Mouse (Mus musculus): ENCODE data around the gene Hydin. TPM values are rescaled to one million over a fixed set of nuclear protein-coding genes. Genes with fewer than 3 reads are reported as not detected.

The Hydin gene
- polyA plus RNA-seq, 1 experiment from 2014 or later, result 0.89 TPM

DNA sequence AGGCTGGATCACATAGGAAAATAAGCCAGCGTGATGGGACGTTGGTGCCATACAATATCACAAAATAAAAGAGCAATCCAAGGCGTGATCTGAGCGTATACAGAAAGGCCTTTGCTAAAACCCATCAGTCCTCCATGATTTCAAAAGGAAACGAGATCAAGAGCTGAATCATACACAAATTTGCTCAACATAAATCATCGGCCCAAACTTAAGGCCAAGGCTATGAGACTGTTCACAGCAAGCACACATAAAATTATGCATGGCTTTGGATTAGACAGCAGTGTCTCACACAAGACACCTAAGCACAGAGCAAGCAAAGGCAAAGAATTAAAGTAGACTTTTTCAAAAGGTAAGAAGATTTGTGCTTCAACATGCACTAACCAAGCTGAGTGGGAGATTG, 133.8 kb downstream of the Hydin start:
- no peak overlapping the region for H3K4me3 ChIP-seq (replicated peaks)
- no peak overlapping the region for H3K4me2 ChIP-seq (replicated peaks)
- H3K4me1 ChIP-seq, result no peaks in the 10 kb centered on the region
- no peaks in the 10 kb centered on the region for H3K27me3 ChIP-seq
- H3K9me3 ChIP-seq (replicated peaks), result no peaks in the 10 kb centered on the region
- no peak for ATAC-seq (ENCODE audit: insufficient number of reproducible peaks, low FRiP score, low TSS enrichment, low read depth)
- no peaks in the 10 kb centered on the region for H3K36me3 ChIP-seq
- 88% methylated on average over 6 of the region's 6 CpGs for WGBS
- H3K27ac ChIP-seq (replicated peaks), result no peak overlapping the region
- H3K9ac ChIP-seq, result no peak overlapping the region

DNA sequence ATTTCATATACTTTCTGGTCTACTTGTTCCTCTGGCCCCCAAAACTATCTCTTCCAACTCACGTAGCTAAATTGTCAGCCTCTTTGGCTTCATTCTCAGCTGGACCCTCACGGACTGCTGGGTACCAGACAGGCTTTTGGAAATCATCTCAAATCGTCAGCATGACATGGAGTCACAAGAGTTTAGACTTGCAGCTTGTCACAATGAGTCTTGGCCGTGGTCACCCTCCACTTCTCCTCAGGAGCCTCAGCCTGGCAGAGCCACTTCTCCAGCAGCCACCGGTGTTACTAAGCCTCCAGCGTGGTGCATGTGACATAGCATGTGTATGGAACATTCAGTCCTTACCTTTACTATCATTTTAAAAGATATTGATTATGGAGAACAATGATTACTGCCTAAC, 135.5 kb downstream of the Hydin start:
- Histone ChIP-seq H3K27ac (replicated peaks) (no peak overlapping the region), H3K4me3 (replicated peaks) (no peak overlapping the region), H3K9me3 (replicated peaks) (no peaks in the 10 kb centered on the region), H3K9ac (no peak overlapping the region), H3K27me3 (no peaks in the 10 kb centered on the region), H3K4me1 (no peaks in the 10 kb centered on the region), H3K4me2 (replicated peaks) (no peak overlapping the region), H3K36me3 (no peaks in the 10 kb centered on the region)
- WGBS, result 73% methylated on average over 6 of the region's 6 CpGs
- ATAC-seq (ENCODE audit: insufficient number of reproducible peaks, low FRiP score, low TSS enrichment, low read depth), result no peak

DNA sequence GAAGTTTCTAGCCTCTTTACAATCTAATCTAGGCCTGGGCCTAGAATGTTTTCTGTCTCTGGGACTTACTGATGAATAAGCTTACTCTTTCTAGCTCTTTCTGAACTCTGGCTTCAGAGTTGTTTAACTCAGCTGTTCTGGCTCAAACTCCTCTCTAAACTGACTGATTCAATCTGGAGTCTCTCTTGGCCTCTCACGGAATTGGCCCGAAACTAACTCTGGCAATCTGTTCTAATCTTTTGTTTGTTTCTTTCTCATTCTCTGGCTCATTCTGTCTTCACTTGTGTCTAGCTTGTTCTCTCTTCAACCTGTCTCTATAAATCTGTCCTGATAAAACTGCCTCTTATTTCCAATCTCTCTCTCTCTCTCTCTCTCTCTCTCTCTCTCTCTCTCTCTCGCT, 137.7 kb downstream of the Hydin start:
- WGBS, result 77% methylated on average over 3 of the region's 3 CpGs
- no peaks in the 10 kb centered on the region for H3K27me3 ChIP-seq
- H3K9ac ChIP-seq, result no peak overlapping the region
- H3K4me3 ChIP-seq (replicated peaks), result no peak overlapping the region
- H3K27ac ChIP-seq (replicated peaks), result no peak overlapping the region
- no peak for ATAC-seq (ENCODE audit: insufficient number of reproducible peaks, low FRiP score, low TSS enrichment, low read depth)
- H3K4me2 ChIP-seq (replicated peaks), result no peak overlapping the region
- no peaks in the 10 kb centered on the region for H3K9me3 ChIP-seq (replicated peaks)
- H3K36me3 ChIP-seq, result no peaks in the 10 kb centered on the region
- no peaks in the 10 kb centered on the region for H3K4me1 ChIP-seq

DNA sequence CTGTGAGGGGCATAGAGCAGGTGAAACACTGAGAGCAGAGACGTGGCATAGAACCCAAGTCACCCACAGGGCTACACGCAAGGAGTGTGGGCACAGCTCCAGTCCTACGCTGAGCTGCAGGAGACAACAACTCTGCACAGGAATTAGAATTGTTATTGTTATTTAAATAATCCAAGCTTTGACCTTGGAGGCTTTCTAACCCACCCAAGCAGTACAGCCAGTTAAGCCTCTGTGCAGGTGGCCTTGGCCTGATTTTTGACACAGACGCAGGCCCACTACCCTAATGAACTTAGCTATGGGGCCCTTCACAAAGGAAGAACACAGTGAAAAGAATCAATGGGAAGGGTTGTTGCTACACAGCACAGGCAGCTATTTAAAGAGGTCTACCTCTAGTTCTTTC, 148.3 kb downstream of the Hydin start:
- Histone ChIP-seq H3K36me3 (no peaks in the 10 kb centered on the region), H3K27me3 (no peaks in the 10 kb centered on the region), H3K4me1 (no peaks in the 10 kb centered on the region), H3K9ac (no peak overlapping the region), H3K9me3 (replicated peaks) (no peaks in the 10 kb centered on the region), H3K27ac (replicated peaks) (no peak overlapping the region), H3K4me2 (replicated peaks) (no peak overlapping the region), H3K4me3 (replicated peaks) (no peak overlapping the region)
- no peak for ATAC-seq (ENCODE audit: insufficient number of reproducible peaks, low FRiP score, low TSS enrichment, low read depth)
- 78% methylated on average over 4 of the region's 4 CpGs for WGBS

DNA sequence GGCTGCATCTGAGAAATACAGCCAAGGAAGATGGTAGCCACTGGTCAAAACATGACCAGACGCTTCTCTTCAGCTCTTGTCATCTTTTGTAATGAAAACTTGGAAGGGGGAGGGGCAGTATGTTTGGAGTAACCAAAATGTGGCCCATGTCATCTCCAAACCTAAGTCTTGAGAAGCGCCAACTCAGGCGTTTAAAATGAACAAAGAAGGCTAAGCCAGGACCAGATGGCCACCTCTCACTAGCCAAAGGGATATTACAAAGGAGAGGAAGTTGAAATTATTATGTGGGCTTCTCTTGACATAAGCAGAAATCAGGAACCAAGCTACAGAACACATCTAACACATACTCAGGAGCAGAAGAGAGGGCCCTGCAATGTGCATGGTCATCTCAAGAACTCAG, 150.2 kb downstream of the Hydin start:
- Histone ChIP-seq H3K27ac (replicated peaks) (no peak overlapping the region), H3K27me3 (no peaks in the 10 kb centered on the region), H3K4me2 (replicated peaks) (no peak overlapping the region), H3K4me1 (no peaks in the 10 kb centered on the region), H3K36me3 (no peaks in the 10 kb centered on the region), H3K9ac (no peak overlapping the region), H3K9me3 (replicated peaks) (no peaks in the 10 kb centered on the region), H3K4me3 (replicated peaks) (no peak overlapping the region)
- WGBS, result 84% methylated on average over 3 of the region's 3 CpGs
- ATAC-seq (ENCODE audit: insufficient number of reproducible peaks, low FRiP score, low TSS enrichment, low read depth), result no peak

DNA sequence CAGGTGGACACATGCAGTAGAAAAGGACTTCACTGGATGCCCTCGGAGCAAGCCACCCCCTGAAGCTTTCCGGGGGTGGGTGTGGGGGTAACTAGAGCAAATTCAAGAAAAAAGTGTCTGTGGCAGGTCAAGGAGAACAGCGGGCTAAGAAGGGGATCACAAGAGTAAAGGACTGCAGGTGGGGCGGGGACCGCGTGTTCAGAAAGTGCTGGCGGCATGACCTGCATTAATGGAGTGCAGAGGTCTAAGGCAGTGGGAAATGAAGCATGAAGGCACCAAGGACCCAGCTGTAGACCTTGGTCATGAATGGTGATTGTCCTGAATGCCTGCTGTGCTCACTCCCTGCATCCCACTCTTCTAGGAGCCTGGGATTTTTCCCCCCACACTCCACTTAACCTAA, 151.0 kb downstream of the Hydin start:
- Histone ChIP-seq H3K9ac (no peak overlapping the region), H3K9me3 (replicated peaks) (no peaks in the 10 kb centered on the region), H3K36me3 (no peaks in the 10 kb centered on the region), H3K4me1 (no peaks in the 10 kb centered on the region), H3K4me3 (replicated peaks) (no peak overlapping the region), H3K27ac (replicated peaks) (no peak overlapping the region), H3K27me3 (no peaks in the 10 kb centered on the region), H3K4me2 (replicated peaks) (no peak overlapping the region)
- 89% methylated on average over 7 of the region's 7 CpGs for WGBS
- no peak for ATAC-seq (ENCODE audit: insufficient number of reproducible peaks, low FRiP score, low TSS enrichment, low read depth)

DNA sequence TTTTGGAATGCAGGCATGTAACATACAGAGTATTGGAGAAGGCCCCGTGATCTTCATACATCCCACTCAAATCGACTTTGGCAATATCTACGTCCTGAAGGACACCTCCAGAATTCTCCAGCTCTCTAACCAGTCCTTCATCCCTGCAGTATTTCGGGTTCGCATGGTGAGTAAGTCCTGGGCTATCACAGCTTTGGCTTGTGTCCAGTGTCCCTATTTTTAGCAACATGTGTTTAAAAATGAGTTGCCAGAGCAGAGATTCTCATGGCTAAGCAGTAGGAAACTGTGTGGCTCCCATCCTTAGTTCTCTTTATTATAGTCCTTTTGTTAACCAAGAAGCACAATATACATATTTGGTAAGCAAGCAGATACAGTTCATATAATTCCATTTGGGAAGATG, 152.9 kb downstream of the Hydin start:
- H3K4me3 ChIP-seq (replicated peaks), result no peak overlapping the region
- no peak for ATAC-seq (ENCODE audit: insufficient number of reproducible peaks, low FRiP score, low TSS enrichment, low read depth)
- no peak overlapping the region for H3K4me2 ChIP-seq (replicated peaks)
- H3K27me3 ChIP-seq, result no peaks in the 10 kb centered on the region
- H3K9me3 ChIP-seq (replicated peaks), result no peaks in the 10 kb centered on the region
- H3K27ac ChIP-seq (replicated peaks), result no peak overlapping the region
- no peak overlapping the region for H3K9ac ChIP-seq
- no peaks in the 10 kb centered on the region for H3K36me3 ChIP-seq
- WGBS, result 86% methylated on average over 5 of the region's 5 CpGs
- H3K4me1 ChIP-seq, result no peaks in the 10 kb centered on the region

DNA sequence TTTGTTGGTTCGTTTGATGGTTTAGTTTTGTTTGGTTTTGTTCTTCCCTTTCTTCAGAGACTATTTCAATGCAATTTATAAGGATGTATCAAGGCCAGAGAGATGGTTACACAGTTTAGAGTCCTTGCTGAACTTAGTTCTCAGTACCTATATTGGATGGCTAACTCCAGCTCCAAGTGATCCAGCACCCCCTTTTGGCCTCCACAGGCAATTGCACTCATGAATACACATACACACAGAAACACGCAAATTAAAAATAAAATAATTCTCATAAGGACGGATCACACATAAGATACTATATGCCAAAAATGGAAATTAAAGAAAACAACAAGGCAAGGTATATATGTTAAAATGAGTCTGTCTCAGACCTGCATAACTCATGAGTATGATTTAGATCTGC, 153.4 kb downstream of the Hydin start:
- 87% methylated on average over 3 of the region's 3 CpGs for WGBS
- no peak overlapping the region for H3K27ac ChIP-seq (replicated peaks)
- no peak overlapping the region for H3K4me3 ChIP-seq (replicated peaks)

DNA sequence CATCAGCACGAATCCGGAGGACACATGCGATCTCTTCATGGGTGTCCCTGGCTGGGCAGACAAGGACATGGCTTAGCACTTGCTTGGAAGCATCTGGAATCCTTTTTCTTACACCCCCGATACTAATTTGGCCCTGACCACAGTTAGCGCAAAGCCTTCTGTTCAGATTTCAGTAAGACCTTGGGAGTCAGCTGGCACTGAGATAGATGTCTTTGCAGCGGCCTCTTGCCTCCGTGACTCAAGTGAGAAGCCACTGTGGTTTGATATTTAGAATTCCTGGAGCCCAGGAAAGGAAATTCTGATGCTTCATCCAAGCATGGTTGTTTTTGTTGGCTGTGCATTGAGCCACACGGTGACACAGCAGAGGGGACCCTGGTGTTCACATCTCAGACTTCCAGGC, 157.4 kb downstream of the Hydin start:
- Histone ChIP-seq H3K36me3 (no peaks in the 10 kb centered on the region), H3K4me3 (replicated peaks) (no peak overlapping the region), H3K9ac (no peak overlapping the region), H3K4me1 (no peaks in the 10 kb centered on the region), H3K9me3 (replicated peaks) (no peaks in the 10 kb centered on the region), H3K27ac (replicated peaks) (no peak overlapping the region), H3K27me3 (no peaks in the 10 kb centered on the region), H3K4me2 (replicated peaks) (no peak overlapping the region)
- WGBS, result 66% methylated on average over 8 of the region's 8 CpGs
- no peak for ATAC-seq (ENCODE audit: insufficient number of reproducible peaks, low FRiP score, low TSS enrichment, low read depth)

More for the DNA sequence above, 153.4 kb downstream of the Hydin start:
- H3K9me3 ChIP-seq (replicated peaks), result no peaks in the 10 kb centered on the region
- H3K4me2 ChIP-seq (replicated peaks), result no peak overlapping the region
- no peak overlapping the region for H3K9ac ChIP-seq
- H3K36me3 ChIP-seq, result no peaks in the 10 kb centered on the region
- no peak for ATAC-seq (ENCODE audit: insufficient number of reproducible peaks, low FRiP score, low TSS enrichment, low read depth)
- H3K4me1 ChIP-seq, result no peaks in the 10 kb centered on the region
- no peaks in the 10 kb centered on the region for H3K27me3 ChIP-seq

DNA sequence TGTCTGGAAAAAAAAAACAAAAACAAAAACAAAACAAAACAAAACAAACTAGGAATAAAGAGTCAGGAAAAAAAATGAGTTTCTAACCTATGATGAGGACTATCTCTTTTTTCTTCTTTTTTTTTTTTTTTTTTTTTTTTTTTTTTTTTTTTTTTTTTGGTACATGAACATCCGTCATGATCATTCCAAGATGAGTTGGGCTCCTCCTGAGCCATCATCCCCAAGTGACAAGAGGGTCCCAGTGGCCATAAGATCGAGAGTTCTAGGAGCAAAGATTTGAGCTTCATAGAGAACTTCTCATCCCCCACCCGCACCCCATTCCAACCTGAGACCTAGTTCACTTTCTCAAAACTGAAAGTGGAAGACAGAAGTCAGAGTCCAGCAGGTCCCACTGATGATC, 164.6 kb downstream of the Hydin start:
- ATAC-seq (ENCODE audit: insufficient number of reproducible peaks, low FRiP score, low TSS enrichment, low read depth), result no peak

DNA sequence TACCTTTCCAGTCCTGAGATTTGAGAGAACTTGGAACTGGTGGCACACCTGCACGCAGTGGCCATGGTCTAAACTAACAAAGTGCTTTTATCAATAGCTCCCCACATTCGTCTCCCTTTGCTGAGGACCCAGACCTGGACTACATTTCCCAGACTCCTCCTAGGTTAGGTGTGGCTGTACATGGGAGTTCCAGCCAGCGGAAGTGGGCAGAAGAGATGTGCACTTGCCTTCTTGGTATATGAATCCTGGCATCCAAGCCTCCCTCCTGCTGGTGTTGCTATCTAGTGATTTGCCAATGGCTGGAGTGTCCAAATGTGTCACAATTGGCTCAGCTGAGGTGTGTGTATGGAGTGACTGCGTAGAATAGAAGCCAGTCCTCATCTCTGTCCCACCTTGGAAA, 173.8 kb downstream of the Hydin start:
- no peak for ATAC-seq (ENCODE audit: insufficient number of reproducible peaks, low FRiP score, low TSS enrichment, low read depth)
- H3K4me3 ChIP-seq (replicated peaks), result no peak overlapping the region
- no peak overlapping the region for H3K27ac ChIP-seq (replicated peaks)
- H3K4me1 ChIP-seq, result no peaks in the 10 kb centered on the region
- H3K27me3 ChIP-seq, result no peaks in the 10 kb centered on the region
- H3K9ac ChIP-seq, result no peak overlapping the region
- no peak overlapping the region for H3K4me2 ChIP-seq (replicated peaks)
- WGBS, result 82% methylated on average over 4 of the region's 4 CpGs
- H3K9me3 ChIP-seq (replicated peaks), result no peaks in the 10 kb centered on the region
- no peaks in the 10 kb centered on the region for H3K36me3 ChIP-seq

More for the DNA sequence above, 164.6 kb downstream of the Hydin start:
- no peaks in the 10 kb centered on the region for H3K36me3 ChIP-seq
- no peaks in the 10 kb centered on the region for H3K9me3 ChIP-seq (replicated peaks)
- no peak overlapping the region for H3K4me2 ChIP-seq (replicated peaks)
- H3K27ac ChIP-seq (replicated peaks), result no peak overlapping the region
- no peaks in the 10 kb centered on the region for H3K27me3 ChIP-seq
- H3K4me1 ChIP-seq, result 0 out of 2 replicates have a peak, but pooled peaks cover 6% of the 10 kb centered on the region
- 87% methylated on average over 3 of the region's 3 CpGs for WGBS
- H3K4me3 ChIP-seq (replicated peaks), result no peak overlapping the region
- no peak overlapping the region for H3K9ac ChIP-seq

DNA sequence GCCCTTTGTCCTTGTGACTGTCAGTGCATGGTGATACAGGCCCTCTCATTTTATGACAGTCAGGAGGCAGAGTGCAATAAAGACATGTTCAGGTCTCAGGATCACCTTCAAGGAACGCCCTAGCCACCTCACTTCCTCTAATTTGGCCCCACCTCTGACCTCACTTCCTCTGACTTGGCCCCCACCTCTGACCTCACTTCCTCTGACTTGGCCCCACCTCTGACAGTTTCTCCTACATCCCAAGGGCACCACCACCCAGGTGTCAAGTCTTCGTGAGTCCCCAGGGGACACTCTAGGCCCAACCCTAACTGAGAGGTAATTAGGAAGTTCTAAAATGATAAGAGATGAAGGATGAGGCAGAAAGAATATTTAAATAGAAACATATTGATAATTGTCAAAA, 177.5 kb downstream of the Hydin start:
- Histone ChIP-seq H3K27ac (replicated peaks) (no peak overlapping the region), H3K9me3 (replicated peaks) (no peaks in the 10 kb centered on the region), H3K36me3 (no peaks in the 10 kb centered on the region), H3K9ac (no peak overlapping the region), H3K4me3 (replicated peaks) (no peak overlapping the region), H3K27me3 (no peaks in the 10 kb centered on the region), H3K4me1 (no peaks in the 10 kb centered on the region), H3K4me2 (replicated peaks) (no peak overlapping the region)
- 74% methylated on average over 2 of the region's 2 CpGs for WGBS
- ATAC-seq (ENCODE audit: insufficient number of reproducible peaks, low FRiP score, low TSS enrichment, low read depth), result no peak
